Mouse (Mus musculus): ENCODE data around the gene Adgrg6.

Gene Adgrg6

DNA sequence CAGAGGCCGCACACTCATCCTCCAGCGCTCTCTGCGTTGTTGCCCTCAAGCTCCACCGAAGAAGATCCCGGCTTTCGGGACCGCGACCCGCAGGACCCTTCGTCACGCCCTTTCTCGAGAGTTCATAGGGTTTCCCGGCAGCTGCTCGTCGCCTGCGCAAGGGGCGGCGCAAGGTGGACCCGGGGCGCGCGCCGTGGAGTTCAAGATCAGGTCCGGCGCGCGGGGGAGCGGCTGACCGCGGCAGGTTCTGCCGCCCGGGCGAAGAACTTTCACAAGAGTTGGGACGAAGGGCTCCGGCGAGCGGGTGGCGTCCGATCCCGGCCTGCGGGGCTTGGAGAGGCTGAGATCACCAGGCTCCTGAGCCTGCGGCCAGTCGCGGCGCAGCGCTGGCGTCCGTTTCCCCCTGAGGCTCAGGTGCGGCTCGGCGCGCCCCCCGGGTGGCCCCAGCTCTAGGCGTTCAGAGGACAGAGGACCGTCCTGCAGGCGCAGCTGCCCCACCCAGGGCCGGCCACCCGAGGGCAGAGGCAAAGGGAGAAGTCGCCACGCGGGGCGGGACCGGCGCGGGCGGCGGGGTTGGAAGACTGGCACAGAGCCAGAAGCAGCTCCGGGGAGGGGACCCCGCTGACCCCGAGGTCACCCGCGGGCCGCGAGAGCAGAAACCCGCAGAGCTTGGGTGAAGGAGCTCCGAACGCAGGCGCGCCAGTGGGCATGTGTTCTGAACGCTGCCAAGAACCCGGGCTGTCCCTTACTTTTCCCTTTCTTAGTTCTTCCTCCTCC, at the start of gene Adgrg6:
TSS of gene Adgrg6 (minus strand) at position 719 of the 777 bp plus-strand sequence.
- peak; percentile 68 for DNase-seq

DNA sequence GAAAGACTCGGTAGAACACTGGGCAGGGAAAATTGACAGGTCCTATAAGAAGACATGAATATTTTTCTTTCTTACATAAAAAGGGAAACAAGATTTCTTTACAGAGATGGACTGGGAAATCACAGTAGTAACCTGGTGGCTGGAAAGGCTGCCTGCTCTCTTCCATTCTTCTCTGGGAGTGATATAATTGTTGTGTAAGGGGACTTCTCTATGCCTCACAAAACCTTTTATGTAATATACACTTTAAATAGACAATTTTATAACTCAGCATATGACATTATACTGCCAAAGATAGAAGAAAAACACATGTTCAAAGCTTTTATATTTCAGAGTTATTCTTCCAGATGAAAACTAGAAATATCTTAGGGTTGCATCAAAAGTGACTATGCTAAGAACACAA, 46.8 kb upstream of the Adgrg6 start:
- no peak for DNase-seq

DNA sequence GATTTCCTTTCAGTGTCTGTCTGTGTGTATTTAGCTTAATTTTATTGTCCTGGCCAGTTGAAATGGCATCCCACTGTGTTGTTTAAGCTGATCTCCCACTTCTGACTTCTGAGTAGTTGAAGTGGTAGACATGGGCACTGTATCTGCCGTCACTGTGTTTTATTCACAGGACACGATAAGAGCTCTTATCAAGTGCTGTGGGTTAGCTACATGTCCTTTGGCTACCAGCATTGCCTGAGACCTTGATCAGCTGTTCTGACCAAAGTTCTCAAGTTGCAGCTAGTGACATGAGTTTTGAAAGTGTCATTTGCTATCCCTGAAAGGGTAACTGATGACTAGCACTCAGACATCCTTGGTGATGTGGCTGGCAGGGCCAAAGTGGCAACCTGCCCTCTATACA, 45.4 kb upstream of the Adgrg6 start:
- no peak for DNase-seq

DNA sequence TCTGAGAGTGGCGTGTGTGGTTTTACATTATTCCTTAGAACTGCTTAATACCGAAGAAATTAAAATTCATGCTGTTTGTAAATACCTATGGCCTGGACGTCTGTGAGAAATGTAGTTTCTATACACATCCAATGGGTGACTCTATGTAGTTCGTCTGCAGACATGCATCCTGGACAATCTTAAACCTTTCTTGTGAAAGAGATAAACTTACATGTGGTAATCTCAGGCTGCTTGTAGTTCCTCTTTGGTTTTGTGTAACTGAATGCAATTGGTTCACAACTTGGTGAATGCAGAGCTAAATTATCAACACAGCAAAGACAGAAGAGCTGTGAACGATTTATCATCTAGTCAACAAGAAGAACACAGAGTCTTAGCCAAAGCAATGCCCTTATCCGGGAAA, 44.2 kb upstream of the Adgrg6 start:
- no peak for DNase-seq

DNA sequence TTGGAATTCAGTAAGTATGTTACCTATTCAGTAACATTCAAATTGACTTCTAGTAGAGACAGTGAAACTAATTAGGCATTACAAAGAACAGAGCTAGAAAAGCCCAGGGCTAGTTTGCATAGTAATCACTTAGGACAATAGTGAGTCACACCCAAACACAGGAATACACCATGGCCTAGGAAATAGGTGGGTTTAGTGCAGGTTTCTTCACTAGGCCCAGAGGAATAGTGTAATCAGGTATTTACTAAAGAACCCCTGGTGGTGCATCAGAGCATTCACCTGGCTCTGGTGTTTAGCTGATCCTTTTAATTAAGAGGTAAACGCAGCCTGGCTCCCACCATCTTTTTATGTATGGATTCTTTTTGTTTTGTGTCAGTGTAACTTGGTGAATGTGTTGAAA, 38.0 kb upstream of the Adgrg6 start:
- no peak for DNase-seq

DNA sequence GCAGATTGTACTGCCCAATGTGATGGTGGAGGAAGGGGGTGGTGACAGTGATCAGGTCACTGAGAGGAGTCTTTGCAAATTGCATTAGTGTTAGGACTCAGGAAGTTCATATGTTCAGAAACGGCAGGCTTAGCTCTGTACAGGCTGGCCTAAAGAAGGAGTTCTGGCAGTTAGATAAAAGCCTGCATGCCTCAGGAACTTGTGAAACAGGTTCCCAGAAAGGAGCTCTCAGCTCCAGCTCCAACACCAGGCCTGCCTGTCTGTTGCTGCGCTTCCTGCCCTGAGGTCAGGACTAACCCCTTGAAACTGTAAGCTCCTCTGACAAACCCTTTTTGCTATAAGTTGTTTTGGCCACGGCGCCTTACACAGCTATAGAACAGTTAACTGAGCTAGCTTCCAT, 28.8 kb upstream of the Adgrg6 start:
- DNase-seq, result no peak

DNA sequence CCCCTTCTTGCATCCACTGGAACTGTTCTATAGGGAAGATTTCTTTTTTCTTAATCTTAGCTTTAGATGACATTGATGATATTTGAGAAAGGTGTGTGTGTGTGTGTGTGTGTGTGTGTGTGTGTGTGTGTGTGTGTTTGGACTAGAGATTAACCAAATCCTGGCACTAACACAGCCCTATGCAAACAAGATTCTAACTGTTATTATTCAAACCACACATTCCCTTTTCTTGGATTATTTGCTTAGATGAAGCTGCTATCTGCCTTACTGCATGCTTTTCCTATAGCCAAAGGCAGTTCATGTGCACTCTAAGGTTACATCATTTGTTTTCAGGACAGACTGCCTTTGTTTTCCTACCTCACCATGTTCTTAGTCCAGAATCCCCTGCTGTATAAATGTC, 25.7 kb upstream of the Adgrg6 start:
- DNase-seq, result no peak

DNA sequence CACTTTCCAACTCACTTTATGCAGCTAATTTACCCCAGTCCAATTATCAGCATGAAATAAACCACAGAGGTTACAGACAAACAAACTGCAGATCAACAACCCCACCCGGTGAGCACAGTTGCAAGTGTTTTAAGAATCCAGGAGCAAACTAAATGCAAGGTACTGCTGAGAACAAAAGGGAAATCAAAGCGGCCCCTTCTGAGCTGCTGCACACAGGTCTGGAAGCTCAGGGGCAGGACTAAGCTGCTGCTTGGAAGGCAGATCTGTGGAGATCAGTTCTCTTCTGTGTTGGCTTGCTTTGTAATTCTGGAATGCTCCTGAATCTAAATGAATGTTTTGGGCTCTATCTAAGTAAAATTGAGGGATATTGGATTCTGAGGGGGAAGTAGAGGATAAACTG, 25.2 kb upstream of the Adgrg6 start:
- no peak for DNase-seq

DNA sequence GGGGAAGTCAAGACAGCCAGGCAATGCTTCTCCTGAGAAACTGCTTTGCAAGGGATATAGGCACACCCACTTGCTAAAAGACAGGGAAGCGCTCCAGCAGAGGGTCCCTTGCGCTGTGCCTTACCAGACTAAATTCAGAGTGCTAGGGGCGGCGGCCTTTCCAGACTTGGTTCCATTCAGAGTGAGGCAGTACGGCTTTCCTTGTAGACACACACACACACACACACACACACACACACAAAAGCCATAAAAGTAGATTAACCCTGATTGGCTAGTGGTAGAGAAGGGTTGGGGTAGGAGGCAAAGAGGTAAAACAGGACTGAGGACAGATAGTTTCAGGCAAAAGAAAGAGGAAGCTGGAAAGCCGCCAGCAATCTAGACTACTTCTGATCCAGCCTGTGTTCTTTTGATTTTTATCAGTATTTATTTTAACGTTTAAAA, 672 bp upstream of the Adgrg6 start:
- DNase-seq, result peak; percentile 19

DNA sequence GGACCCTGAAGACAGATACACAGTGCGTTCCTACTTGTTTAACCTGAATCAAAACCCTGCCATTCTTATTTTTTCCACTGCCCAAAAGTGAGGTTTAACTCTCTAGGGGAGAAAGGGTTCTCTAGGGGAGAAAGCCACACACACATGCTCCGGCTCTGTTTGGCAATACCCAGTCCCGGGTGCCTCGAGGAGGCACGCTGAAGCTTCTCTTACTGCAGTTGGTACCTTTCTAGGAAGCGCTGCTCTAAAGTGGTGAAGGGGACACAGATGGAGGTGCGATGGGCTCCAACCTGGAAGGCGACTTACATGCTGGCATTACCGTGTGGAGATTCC, 885 bp downstream of the Adgrg6 start:
- DNase-seq, result no peak

DNA sequence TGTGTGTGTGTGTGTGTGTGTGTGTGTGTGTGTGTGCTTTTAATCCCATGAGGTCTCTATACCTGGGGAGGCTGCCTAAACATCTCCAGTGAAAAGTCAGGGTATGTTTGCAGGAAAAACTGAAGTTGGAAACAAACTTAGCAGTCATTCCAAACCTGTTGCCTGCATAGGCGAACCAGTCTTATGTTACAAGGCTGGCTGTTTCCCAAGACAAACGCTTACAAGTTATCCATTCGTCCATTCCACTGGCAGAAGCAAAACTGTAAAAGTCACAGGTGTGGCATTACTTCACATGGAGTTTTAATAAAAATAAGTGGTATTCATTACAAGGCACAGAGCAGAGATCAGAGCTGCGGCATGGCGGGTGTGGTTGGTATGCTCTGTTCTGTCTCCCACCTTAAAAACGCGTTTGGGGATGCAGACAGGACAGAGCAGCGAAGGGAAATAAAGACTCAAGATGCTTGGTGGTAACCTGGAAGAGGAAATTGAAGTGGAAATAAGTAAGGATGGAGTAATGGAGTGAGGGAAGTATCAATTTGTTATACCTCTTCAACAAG, 1.9 kb downstream of the Adgrg6 start:
- no peak for DNase-seq

DNA sequence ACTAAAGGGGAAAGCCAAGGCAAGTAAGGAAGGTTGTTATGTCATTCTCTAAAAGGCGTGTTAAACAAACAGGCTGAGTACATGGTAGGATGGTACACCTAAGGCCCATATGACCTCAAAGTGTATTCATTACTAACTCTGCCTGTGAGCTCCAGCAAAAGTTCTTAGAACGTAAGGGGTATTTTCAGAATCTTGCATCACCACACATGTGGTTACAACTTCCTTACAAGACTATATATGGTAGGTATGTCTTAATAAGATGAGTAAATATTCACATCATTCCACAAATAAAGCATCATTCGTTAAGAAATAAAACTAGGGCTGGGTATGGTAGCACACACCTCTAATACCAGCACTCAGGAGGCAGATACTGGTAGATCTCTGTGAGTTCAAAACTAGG, 8.4 kb downstream of the Adgrg6 start:
- DNase-seq, result no peak

DNA sequence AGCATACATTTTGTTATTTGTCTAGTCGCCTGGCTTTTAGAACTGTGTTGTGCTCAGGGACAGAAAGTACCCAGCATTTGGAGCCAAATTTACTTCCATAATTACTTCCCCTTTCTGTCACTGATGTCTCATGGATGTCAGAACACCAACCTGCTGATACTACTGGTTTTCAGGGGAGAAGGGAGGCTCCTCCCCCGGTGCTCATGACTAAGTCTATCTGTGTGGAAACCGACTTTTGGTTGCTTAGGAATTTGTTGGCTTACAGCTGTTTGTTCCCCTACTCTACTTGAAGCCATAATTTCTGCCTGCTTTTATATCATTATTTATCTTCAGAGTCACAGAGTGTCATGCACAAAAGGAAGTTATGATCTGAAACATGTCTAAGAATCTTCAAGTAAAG, 14.4 kb downstream of the Adgrg6 start:
- DNase-seq, result peak; percentile 7

DNA sequence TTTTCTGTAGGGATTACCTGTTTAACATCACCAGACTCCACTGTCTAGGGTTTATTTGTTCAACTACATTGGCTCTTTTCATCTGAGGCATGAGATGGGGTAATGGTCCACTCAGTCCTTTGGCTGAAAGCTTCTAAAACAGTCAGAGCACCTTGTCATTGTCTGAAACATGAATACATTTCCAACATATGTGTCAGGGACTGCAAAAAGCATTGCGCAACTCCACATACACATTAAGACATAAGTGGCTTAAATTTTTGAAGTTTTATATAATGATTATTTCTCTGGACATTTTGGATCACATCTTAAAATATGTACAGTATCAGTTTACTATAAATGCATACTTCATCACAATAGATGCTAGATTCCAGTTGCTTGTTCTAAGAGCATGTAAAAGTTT, 14.8 kb downstream of the Adgrg6 start:
- no peak for DNase-seq

DNA sequence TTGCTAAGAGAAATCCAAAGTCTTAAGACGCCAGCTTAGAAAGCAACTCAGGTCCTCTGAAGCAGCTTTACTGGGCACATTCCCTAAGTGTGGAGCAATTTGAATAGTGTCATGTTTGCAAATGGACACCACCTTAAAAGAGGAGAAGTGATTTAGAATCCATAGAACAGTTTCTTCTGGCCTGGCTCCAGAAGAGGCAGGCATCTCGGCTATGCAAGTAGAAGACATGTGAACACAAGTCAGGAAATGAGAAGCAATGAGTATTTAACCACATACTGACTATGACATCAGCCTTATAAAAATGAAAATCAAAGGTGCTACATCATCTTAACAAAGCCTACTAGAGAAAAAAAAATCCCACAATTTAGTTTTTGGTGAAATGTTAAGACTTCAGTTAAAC, 17.7 kb downstream of the Adgrg6 start:
- no peak for DNase-seq

DNA sequence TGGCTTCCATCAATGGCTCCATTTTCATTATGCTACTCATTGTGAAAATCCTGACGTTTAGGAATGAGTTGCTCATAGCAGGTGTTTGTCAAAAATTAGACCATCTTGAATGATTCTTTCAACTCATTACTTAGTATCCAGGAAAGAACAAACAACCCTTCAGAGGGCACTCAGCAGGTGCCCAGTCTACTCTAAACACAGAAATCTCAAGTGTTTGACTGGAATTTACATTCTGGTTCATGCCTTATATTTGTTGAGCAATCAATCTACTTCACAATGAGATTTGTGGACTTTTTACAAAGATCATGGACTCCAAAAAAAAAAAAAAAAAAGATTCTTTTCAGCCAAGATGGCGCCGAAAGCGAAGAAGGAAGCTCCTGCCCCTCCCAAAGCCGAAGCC, 22.7 kb downstream of the Adgrg6 start:
- no peak for DNase-seq

DNA sequence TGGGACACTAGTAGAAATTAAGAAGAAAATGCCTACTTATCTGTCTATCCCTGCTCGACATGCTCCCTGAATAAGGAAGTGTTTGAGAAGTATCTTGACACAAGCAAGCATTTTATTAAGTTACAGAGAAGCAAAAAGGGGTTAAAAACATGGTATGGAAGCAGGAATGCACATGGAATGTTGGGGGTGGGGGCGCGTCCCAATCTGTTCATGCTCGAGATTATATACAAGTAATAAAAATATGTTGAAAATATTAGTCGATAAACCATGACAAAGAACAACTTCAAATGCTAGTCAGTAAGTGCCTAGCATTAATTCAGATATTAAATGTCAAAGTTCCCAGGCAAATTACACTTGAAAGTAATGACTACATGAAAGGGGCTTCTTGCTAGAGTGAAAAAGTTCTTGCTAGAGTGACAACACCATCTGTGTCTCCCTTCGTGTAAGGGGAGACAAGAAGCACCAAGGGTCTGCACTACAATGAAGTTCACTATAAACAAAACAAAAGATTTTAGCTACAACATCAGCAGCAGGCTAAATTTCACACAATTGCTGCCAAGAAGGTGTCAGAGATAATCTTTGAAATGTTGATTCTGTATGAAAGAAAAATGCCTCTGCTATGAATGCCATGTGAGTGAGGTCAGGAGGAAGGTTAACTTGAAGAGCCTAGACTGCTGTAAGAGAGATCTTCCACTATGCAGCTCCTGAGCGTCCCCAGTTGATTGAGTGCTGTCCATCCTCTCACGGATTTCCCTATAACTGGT, 24.4 kb downstream of the Adgrg6 start:
- DNase-seq, result no peak

DNA sequence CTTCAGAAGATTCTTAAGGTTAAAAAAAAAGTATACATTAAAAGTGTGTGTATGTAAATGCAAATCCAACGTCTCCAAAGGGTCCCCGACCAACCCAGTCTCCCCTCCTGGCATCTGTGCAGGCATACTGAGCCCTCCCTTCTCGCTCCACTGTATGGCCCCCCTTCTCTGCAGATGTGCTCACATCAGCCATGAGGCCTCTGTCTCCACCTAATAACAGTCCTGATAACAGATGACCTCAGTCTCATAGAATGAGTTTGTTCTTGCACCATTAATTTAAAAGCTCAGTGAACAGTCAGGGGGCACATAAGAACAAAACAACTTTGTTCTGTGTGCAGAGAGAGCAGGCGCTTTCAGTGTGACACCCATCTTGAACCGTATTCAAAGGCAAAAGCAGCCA, 27.6 kb downstream of the Adgrg6 start:
- no peak for DNase-seq

DNA sequence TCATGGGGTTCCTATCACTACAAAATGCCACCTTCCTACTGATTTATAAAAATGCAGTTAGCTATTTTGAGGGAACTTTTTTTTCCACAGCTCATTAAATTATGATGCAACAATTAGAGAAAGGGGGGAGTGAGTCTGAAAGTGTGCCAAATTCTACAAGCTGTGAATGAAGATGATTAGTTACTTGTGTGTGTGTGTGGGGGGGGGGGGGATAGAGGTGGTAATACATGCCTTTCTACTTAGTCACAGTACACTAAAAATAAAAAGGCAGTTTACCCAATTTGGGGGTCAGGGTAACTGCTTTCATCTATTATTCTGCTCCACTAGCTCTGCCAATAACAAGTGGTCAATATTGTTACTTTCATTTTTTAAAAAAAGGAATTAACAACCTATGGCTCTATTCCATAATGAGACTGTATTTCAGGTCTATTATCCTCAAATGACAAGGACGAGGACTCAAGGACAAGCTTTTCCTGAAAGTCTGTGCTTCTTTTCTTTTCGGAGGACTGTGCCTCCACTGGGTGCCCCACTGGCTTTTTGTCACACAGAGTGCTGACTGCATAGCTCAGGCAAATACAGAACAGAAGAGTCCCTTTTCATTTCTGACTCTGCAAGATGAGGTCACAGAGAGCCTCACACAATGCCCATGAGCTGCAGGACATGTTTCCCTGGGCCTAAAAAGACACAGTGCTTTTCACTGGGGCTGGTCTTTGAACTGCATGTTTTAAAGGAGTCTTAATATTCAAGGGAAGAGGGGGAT, 33.4 kb downstream of the Adgrg6 start:
- no peak for DNase-seq

DNA sequence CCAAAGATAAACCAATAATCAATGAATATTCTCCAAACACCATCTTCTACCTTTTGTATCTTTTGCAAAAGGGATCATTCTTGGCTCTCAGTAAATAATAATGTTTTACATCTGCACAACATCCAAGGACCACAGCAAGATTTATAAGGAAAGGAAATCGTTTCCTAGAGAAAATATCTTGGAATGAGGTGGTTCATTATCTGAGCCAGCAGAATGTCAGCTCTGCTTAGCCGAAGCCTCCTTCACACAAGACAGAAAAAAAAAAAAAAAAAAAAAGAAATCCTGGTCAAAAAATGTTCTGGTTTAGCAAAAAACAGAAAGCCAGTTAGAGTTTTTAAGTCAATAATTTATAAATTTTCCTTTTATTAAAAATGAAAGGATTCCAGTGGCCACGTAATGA, 34.3 kb downstream of the Adgrg6 start:
- no peak for DNase-seq

DNA sequence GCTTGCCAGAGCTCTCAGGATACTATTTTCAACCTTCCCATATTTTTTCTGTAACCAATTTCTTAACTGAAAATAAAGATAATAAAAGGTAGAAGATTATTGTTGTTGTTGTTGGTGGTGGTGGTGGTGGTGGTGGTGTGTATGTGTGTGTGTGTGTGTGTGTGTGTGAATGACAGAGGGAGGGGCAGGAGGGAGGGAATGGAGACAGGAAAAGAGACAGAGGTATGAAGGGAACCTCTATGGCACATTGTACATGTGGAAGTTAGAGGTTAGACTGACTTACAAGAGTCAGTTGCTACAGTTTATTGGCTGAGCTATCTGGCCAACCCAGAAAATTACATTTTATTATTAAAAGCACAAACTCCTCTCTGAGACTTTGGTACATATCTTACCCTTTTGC, 49.8 kb downstream of the Adgrg6 start:
- DNase-seq, result no peak

DNA sequence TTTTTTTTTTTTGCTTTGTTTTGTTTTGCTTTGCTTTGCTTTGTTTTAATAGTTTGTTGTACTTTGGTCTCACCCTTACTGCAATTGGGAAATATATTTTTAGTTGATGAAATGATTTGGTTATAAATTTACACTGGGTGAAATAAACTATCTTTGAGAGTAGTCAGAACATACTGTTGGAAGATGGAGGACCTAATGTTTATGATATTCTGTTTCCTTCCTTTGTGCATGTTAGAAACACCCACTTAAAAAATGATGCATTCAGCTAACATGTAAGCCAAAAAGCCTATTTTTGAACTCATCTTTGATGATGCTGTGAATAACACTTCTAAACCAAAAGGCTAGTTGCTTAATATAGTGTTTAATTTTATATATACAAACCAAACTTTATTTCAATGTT, 50.3 kb downstream of the Adgrg6 start:
- DNase-seq, result no peak

DNA sequence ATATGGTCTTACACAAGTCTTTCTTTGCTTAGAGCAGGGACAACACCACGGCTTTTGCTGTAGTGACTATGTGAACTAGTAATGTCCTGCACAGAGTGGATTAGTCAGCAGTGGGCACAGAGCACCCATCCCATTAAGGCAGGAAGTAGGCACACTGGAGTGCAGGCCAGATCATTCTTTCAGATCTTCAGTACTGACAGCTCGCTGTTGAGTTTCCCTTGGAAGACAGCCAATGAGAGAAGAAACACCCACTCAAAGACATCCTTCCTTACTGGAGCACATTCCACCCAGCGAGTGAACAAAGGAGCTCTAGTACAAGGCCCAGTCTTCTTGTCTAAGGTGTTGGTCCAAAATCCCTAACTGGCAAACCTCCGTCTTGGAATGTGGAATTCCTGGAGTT, 53.6 kb downstream of the Adgrg6 start:
- DNase-seq, result peak; percentile 8

DNA sequence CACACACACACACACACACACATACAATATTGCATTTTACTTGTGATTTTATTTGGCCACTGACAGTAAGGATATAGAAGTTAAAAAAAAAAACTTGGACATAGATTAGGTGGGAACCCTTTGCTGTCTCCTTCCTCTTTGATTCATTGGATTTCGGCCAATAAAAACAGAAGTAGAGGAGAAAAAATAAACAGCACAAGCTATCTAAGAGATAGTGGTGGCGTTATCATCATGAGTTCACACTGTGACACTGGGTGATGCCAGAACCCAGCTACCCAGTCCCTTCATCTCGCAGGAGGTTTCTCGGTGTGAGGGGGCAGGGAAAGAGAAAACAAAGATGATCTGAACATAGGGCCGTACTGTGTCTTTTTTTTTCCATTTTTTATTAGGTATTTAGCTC, 62.2 kb downstream of the Adgrg6 start:
- no peak for DNase-seq
